Mouse (Mus musculus): ENCODE results near the gene Apol11b. TPM values are rescaled to one million over a fixed set of nuclear protein-coding genes. Genes with fewer than 3 reads are reported as not detected.
"Not testable (repeated sequence)": the region's sequence is repeated elsewhere in the genome, so short reads cannot be mapped to it uniquely, and the experiment has no call there.

Apol11b gene
- total RNA-seq (2014; rRNA removed) (not detected in 2 replicates), polyA plus RNA-seq (2015; fragmentation: Nextera tagmentation; extraction: Ambion mirVana) (not detected in 2 replicates)

- ATAC-seq, result not testable (repeated sequence)
- 71% methylated on average over 2 of the region's 2 CpGs for WGBS
These were observed at the start of gene Apol11b for GRCm38 (mm10) chr15:77643176-77643575. TSS of gene Apol11b (minus strand) at chr15:77643286.

GRCm38 (mm10) chr15:77691532-77692311, 48.6 kb upstream of the Apol11b start:
- 6% methylated on average over 19 of the region's 20 CpGs for WGBS
- not testable (repeated sequence) for H3K27ac ChIP-seq (ENCODE audit: low read depth, low read length); H3K9me3 ChIP-seq (ENCODE audit: low read length); H3K36me3 ChIP-seq (ENCODE audit: insufficient read depth); ATAC-seq; H3K4me3 ChIP-seq (ENCODE audit: low read depth, low read length); DNase-seq; H3K27me3 ChIP-seq (ENCODE audit: insufficient read depth, low read length); H3K4me1 ChIP-seq (ENCODE audit: insufficient read depth); H3K9ac ChIP-seq
- H3K4me2 ChIP-seq (ENCODE audit: low read depth), result peak overlapping the region; percentile 34

More at GRCm38 (mm10) chr15:77643176-77643575, at the start of gene Apol11b:
- H3K9ac ChIP-seq; H3K27ac ChIP-seq (ENCODE audit: low read depth, low read length); H3K9me3 ChIP-seq (ENCODE audit: low read length); H3K4me2 ChIP-seq (ENCODE audit: low read depth); H3K4me1 ChIP-seq (ENCODE audit: insufficient read depth); DNase-seq; H3K4me3 ChIP-seq (ENCODE audit: low read depth, low read length); H3K36me3 ChIP-seq (ENCODE audit: insufficient read depth); H3K27me3 ChIP-seq (ENCODE audit: insufficient read depth, low read length): not testable (repeated sequence)

- H3K9ac ChIP-seq, result not testable (repeated sequence)
These were observed 40.9 kb upstream of the Apol11b start for GRCm38 (mm10) chr15:77683944-77684343.

GRCm38 (mm10) chr15:77674081-77674480, 31.0 kb upstream of the Apol11b start:
- not testable (repeated sequence) for H3K4me3 ChIP-seq (ENCODE audit: low read depth, low read length); ATAC-seq; H3K9me3 ChIP-seq (ENCODE audit: low read length); H3K27me3 ChIP-seq (ENCODE audit: insufficient read depth, low read length); H3K9ac ChIP-seq; H3K4me2 ChIP-seq (ENCODE audit: low read depth); H3K4me1 ChIP-seq (ENCODE audit: insufficient read depth); DNase-seq; H3K36me3 ChIP-seq (ENCODE audit: insufficient read depth); H3K27ac ChIP-seq (ENCODE audit: low read depth, low read length)
- 79% methylated on average over 1 of the region's 1 CpGs for WGBS

More at GRCm38 (mm10) chr15:77683944-77684343, 40.9 kb upstream of the Apol11b start:
- WGBS, result 5% methylated on average over 8 of the region's 11 CpGs
- H3K27me3 ChIP-seq (ENCODE audit: insufficient read depth, low read length); H3K4me3 ChIP-seq (ENCODE audit: low read depth, low read length); H3K4me1 ChIP-seq (ENCODE audit: insufficient read depth); H3K36me3 ChIP-seq (ENCODE audit: insufficient read depth); H3K9me3 ChIP-seq (ENCODE audit: low read length); H3K27ac ChIP-seq (ENCODE audit: low read depth, low read length); H3K4me2 ChIP-seq (ENCODE audit: low read depth); ATAC-seq: not testable (repeated sequence)
- peak; percentile 62 for TF ChIP-seq CTCF (IDR thresholded peaks at IDR 0.05; ENCODE audit: low read depth)
- DNase-seq, result peak; percentile 30

- not testable (repeated sequence) for H3K4me1 ChIP-seq (ENCODE audit: insufficient read depth); H3K4me3 ChIP-seq (ENCODE audit: low read depth, low read length); ATAC-seq; DNase-seq; H3K9ac ChIP-seq; H3K36me3 ChIP-seq (ENCODE audit: insufficient read depth); H3K9me3 ChIP-seq (ENCODE audit: low read length); H3K4me2 ChIP-seq (ENCODE audit: low read depth); H3K27ac ChIP-seq (ENCODE audit: low read depth, low read length); H3K27me3 ChIP-seq (ENCODE audit: insufficient read depth, low read length)
- 85% methylated on average over 2 of the region's 2 CpGs for WGBS
These were observed 18.8 kb upstream of the Apol11b start for GRCm38 (mm10) chr15:77661841-77662240.

GRCm38 (mm10) chr15:77659773-77660172, 16.7 kb upstream of the Apol11b start:
- not testable (repeated sequence) for DNase-seq; H3K9me3 ChIP-seq (ENCODE audit: low read length); H3K36me3 ChIP-seq (ENCODE audit: insufficient read depth); H3K27ac ChIP-seq (ENCODE audit: low read depth, low read length); H3K4me2 ChIP-seq (ENCODE audit: low read depth); H3K9ac ChIP-seq; H3K27me3 ChIP-seq (ENCODE audit: insufficient read depth, low read length); H3K4me3 ChIP-seq (ENCODE audit: low read depth, low read length); H3K4me1 ChIP-seq (ENCODE audit: insufficient read depth); ATAC-seq
- 79% methylated on average over 1 of the region's 1 CpGs for WGBS

GRCm38 (mm10) chr15:77651143-77651542, 8.1 kb upstream of the Apol11b start:
- not testable (repeated sequence) for H3K36me3 ChIP-seq (ENCODE audit: insufficient read depth); H3K27me3 ChIP-seq (ENCODE audit: insufficient read depth, low read length); H3K27ac ChIP-seq (ENCODE audit: low read depth, low read length); H3K4me2 ChIP-seq (ENCODE audit: low read depth); ATAC-seq; DNase-seq; H3K4me3 ChIP-seq (ENCODE audit: low read depth, low read length); H3K9me3 ChIP-seq (ENCODE audit: low read length); H3K9ac ChIP-seq; H3K4me1 ChIP-seq (ENCODE audit: insufficient read depth)

GRCm38 (mm10) chr15:77629822-77630221, 13.3 kb downstream of the Apol11b start:
- H3K4me1 ChIP-seq (ENCODE audit: insufficient read depth); H3K4me2 ChIP-seq (ENCODE audit: low read depth); H3K36me3 ChIP-seq (ENCODE audit: insufficient read depth); H3K9ac ChIP-seq; DNase-seq; H3K27ac ChIP-seq (ENCODE audit: low read depth, low read length); ATAC-seq; H3K4me3 ChIP-seq (ENCODE audit: low read depth, low read length); H3K27me3 ChIP-seq (ENCODE audit: insufficient read depth, low read length); H3K9me3 ChIP-seq (ENCODE audit: low read length): not testable (repeated sequence)
- 77% methylated on average over 3 of the region's 3 CpGs for WGBS

GRCm38 (mm10) chr15:77628647-77629046, 14.4 kb downstream of the Apol11b start:
- H3K36me3 ChIP-seq (ENCODE audit: insufficient read depth); H3K27me3 ChIP-seq (ENCODE audit: insufficient read depth, low read length); H3K4me2 ChIP-seq (ENCODE audit: low read depth); DNase-seq; H3K27ac ChIP-seq (ENCODE audit: low read depth, low read length); ATAC-seq; H3K9ac ChIP-seq; H3K9me3 ChIP-seq (ENCODE audit: low read length); H3K4me1 ChIP-seq (ENCODE audit: insufficient read depth); H3K4me3 ChIP-seq (ENCODE audit: low read depth, low read length): not testable (repeated sequence)
- 64% methylated on average over 9 of the region's 9 CpGs for WGBS

GRCm38 (mm10) chr15:77626471-77626870, 16.6 kb downstream of the Apol11b start:
- not testable (repeated sequence) for H3K27ac ChIP-seq (ENCODE audit: low read depth, low read length); H3K4me2 ChIP-seq (ENCODE audit: low read depth); DNase-seq; H3K36me3 ChIP-seq (ENCODE audit: insufficient read depth); H3K4me1 ChIP-seq (ENCODE audit: insufficient read depth); H3K27me3 ChIP-seq (ENCODE audit: insufficient read depth, low read length); H3K4me3 ChIP-seq (ENCODE audit: low read depth, low read length); H3K9ac ChIP-seq; ATAC-seq; H3K9me3 ChIP-seq (ENCODE audit: low read length)
- WGBS, result 86% methylated on average over 4 of the region's 4 CpGs
